Mouse (Mus musculus) hindbrain, embryonic 10.5 days (tissue): Measurements from ENCODE around the gene Chn1. TPM values are rescaled to one million over a fixed set of nuclear protein-coding genes. Genes with fewer than 3 reads are reported as not detected.

Experiments used
- DNase-seq: peaks from one replicate; pipeline ENCODE4 v3.0.0-alpha.2; 2017; ENCODE audit warnings: low spot score
- H3K27ac ChIP-seq: fragments of 300-500 bp; sonication (generic); 2 replicates; pipeline ENCODE4 v1.5.1; 2016; ENCODE audit warnings: mild to moderate bottlenecking, moderate library complexity
- H3K27me3 ChIP-seq: fragments of 300-500 bp; sonication (generic); 2 replicates; pipeline ENCODE4 v1.6.1; 2016; ENCODE audit warnings: mild to moderate bottlenecking; ENCODE audit not compliant: poor library complexity, insufficient read depth, severe bottlenecking
- H3K36me3 ChIP-seq: fragments of 300-500 bp; sonication (generic); 2 replicates; pipeline ENCODE4 v1.6.1; 2016; ENCODE audit warnings: mild to moderate bottlenecking, moderate library complexity
- H3K4me1 ChIP-seq: fragments of 300-500 bp; sonication (generic); replicated peaks from 2 replicates; pipeline ENCODE4 v1.6.1; 2016; ENCODE audit warnings: mild to moderate bottlenecking
- H3K4me3 ChIP-seq: fragments of 300-500 bp; sonication (generic); 2 replicates; pipeline ENCODE4 v1.5.1; 2016; ENCODE audit warnings: mild to moderate bottlenecking, moderate library complexity
- H3K9me3 ChIP-seq: fragments of 300-500 bp; sonication (generic); 2 replicates; pipeline ENCODE4 v1.6.1; 2016; ENCODE audit warnings: mild to moderate bottlenecking, moderate library complexity
- WGBS: fragments of 180-500 bp; shearing (Covaris S2); methylation state at CpG from one replicate; pipeline ENCODE4 v1.1.7; 2016; 5-methylcytosine and 5-hydroxymethylcytosine counted together
- polyA plus RNA-seq: library from polyadenylated mRNA; unstranded; fragments of >200 nt; fragmentation: Nextera tagmentation; extraction: Ambion mirVana; gene quantifications from 2 replicates; pipeline ENCODE4 v1.2.1, GENCODE M21; 2016

Gene Chn1
- polyA plus RNA-seq, 1 experiment from 2014 or later = 68.4 TPM

GRCm38 (mm10) chr2:73657151-73657550 is 118.0 kb downstream of the Chn1 start:
- Histone ChIP-seq H3K36me3 (no peaks in the 10 kb centered on the region), H3K9me3 (no peaks in the 10 kb centered on the region), H3K4me3 (no peak overlapping the region), H3K27ac (no peak overlapping the region), H3K4me1 (peaks cover 27% of the 10 kb centered on the region), H3K27me3 (no peaks in the 10 kb centered on the region)
- WGBS = 74% methylated on average over 7 of the region's 7 CpGs
- no peak for DNase-seq

GRCm38 (mm10) chr2:73655663-73656062 is 119.5 kb downstream of the Chn1 start:
- H3K4me1 ChIP-seq = peaks cover 22% of the 10 kb centered on the region
- no peak overlapping the region for H3K4me3 ChIP-seq
- H3K27me3 ChIP-seq = no peaks in the 10 kb centered on the region
- H3K27ac ChIP-seq = no peak overlapping the region
- WGBS = 80% methylated on average over 4 of the region's 4 CpGs
- DNase-seq = no peak
- H3K9me3 ChIP-seq = no peaks in the 10 kb centered on the region
- no peaks in the 10 kb centered on the region for H3K36me3 ChIP-seq

GRCm38 (mm10) chr2:73654892-73655243 is 120.3 kb downstream of the Chn1 start:
- Histone ChIP-seq H3K36me3 (no peaks in the 10 kb centered on the region), H3K27ac (peak overlapping the region; percentile 56; the same call in 1 of the 2 replicates), H3K27me3 (no peaks in the 10 kb centered on the region), H3K4me3 (no peak overlapping the region), H3K4me1 (peaks cover 14% of the 10 kb centered on the region), H3K9me3 (no peaks in the 10 kb centered on the region)
- DNase-seq = no peak
- WGBS = 91% methylated on average over 1 of the region's 1 CpGs

GRCm38 (mm10) chr2:73654059-73654891 is 120.9 kb downstream of the Chn1 start:
- Histone ChIP-seq H3K4me1 (peaks cover 8% of the 10 kb centered on the region), H3K9me3 (no peaks in the 10 kb centered on the region), H3K27me3 (no peaks in the 10 kb centered on the region), H3K27ac (peak overlapping the region; percentile 56; the same call in 1 of the 2 replicates), H3K36me3 (no peaks in the 10 kb centered on the region), H3K4me3 (no peak overlapping the region)
- 89% methylated on average over 4 of the region's 4 CpGs for WGBS
- DNase-seq = no peak

- H3K36me3 ChIP-seq = peaks cover 7% of the 10 kb centered on the region
- 91% methylated on average over 6 of the region's 6 CpGs for WGBS
- H3K9me3 ChIP-seq = no peaks in the 10 kb centered on the region
- no peak overlapping the region for H3K27ac ChIP-seq
- no peak for DNase-seq
- no peaks in the 10 kb centered on the region for H3K4me1 ChIP-seq
- H3K4me3 ChIP-seq = no peak overlapping the region
- H3K27me3 ChIP-seq = no peaks in the 10 kb centered on the region
These were observed 137.5 kb downstream of the Chn1 start for GRCm38 (mm10) chr2:73637688-73638087.

- Histone ChIP-seq H3K36me3 (peaks cover 13% of the 10 kb centered on the region), H3K27ac (no peak overlapping the region), H3K4me1 (no peaks in the 10 kb centered on the region), H3K27me3 (no peaks in the 10 kb centered on the region), H3K9me3 (no peaks in the 10 kb centered on the region), H3K4me3 (no peak overlapping the region)
- 79% methylated on average over 3 of the region's 3 CpGs for WGBS
- no peak for DNase-seq
These were observed 138.8 kb downstream of the Chn1 start for GRCm38 (mm10) chr2:73636387-73636786.

- Histone ChIP-seq H3K36me3 (peaks cover 22% of the 10 kb centered on the region), H3K4me1 (no peaks in the 10 kb centered on the region), H3K27ac (no peak overlapping the region), H3K9me3 (no peaks in the 10 kb centered on the region), H3K4me3 (no peak overlapping the region), H3K27me3 (no peaks in the 10 kb centered on the region)
- WGBS = 93% methylated on average over 7 of the region's 7 CpGs
- no peak for DNase-seq
These were observed 143.3 kb downstream of the Chn1 start for GRCm38 (mm10) chr2:73631816-73632215.

- 81% methylated on average over 4 of the region's 4 CpGs for WGBS
- Histone ChIP-seq H3K27me3 (no peaks in the 10 kb centered on the region), H3K9me3 (no peaks in the 10 kb centered on the region), H3K27ac (no peak overlapping the region), H3K4me3 (no peak overlapping the region), H3K36me3 (peaks cover 64% of the 10 kb centered on the region), H3K4me1 (0 out of 2 replicates have a peak, but pooled peaks cover 3% of the 10 kb centered on the region)
- DNase-seq = no peak
These were observed 156.6 kb downstream of the Chn1 start for GRCm38 (mm10) chr2:73618486-73619052.

GRCm38 (mm10) chr2:73616434-73617057 is 158.6 kb downstream of the Chn1 start:
- H3K27me3 ChIP-seq = no peaks in the 10 kb centered on the region
- no peak for DNase-seq
- 86% methylated on average over 17 of the region's 17 CpGs for WGBS
- no peaks in the 10 kb centered on the region for H3K9me3 ChIP-seq
- no peak overlapping the region for H3K27ac ChIP-seq
- 0 out of 2 replicates have a peak, but pooled peaks cover 3% of the 10 kb centered on the region for H3K4me1 ChIP-seq
- H3K36me3 ChIP-seq = peaks cover 64% of the 10 kb centered on the region
- H3K4me3 ChIP-seq = no peak overlapping the region

- Histone ChIP-seq H3K27ac (no peak overlapping the region), H3K36me3 (peaks cover 66% of the 10 kb centered on the region), H3K4me1 (0 out of 2 replicates have a peak, but pooled peaks cover 3% of the 10 kb centered on the region), H3K4me3 (no peak overlapping the region), H3K27me3 (no peaks in the 10 kb centered on the region), H3K9me3 (no peaks in the 10 kb centered on the region)
- DNase-seq = no peak
- WGBS = 90% methylated on average over 5 of the region's 5 CpGs
These were observed 159.7 kb downstream of the Chn1 start for GRCm38 (mm10) chr2:73615456-73615855.

- Histone ChIP-seq H3K4me1 (0 out of 2 replicates have a peak, but pooled peaks cover 3% of the 10 kb centered on the region), H3K27me3 (no peaks in the 10 kb centered on the region), H3K4me3 (no peak overlapping the region), H3K36me3 (peaks cover 70% of the 10 kb centered on the region), H3K27ac (no peak overlapping the region), H3K9me3 (no peaks in the 10 kb centered on the region)
- DNase-seq = no peak
- 97% methylated on average over 8 of the region's 8 CpGs for WGBS
These were observed 160.8 kb downstream of the Chn1 start for GRCm38 (mm10) chr2:73614303-73614702.

GRCm38 (mm10) chr2:73612941-73613340 is 162.2 kb downstream of the Chn1 start:
- Histone ChIP-seq H3K9me3 (no peaks in the 10 kb centered on the region), H3K27me3 (no peaks in the 10 kb centered on the region), H3K4me1 (0 out of 2 replicates have a peak, but pooled peaks cover 4% of the 10 kb centered on the region), H3K4me3 (no peak overlapping the region), H3K36me3 (peaks cover 70% of the 10 kb centered on the region), H3K27ac (no peak overlapping the region)
- no peak for DNase-seq
- WGBS = 94% methylated on average over 7 of the region's 7 CpGs

- no peak for DNase-seq
- Histone ChIP-seq H3K36me3 (peaks cover 65% of the 10 kb centered on the region), H3K27ac (no peak overlapping the region), H3K4me1 (peaks cover 9% of the 10 kb centered on the region), H3K27me3 (no peaks in the 10 kb centered on the region), H3K4me3 (no peak overlapping the region), H3K9me3 (no peaks in the 10 kb centered on the region)
- 96% methylated on average over 6 of the region's 6 CpGs for WGBS
These were observed 162.7 kb downstream of the Chn1 start for GRCm38 (mm10) chr2:73612367-73612914.
